Mouse (Mus musculus): ENCODE data around the gene Megf11. TPM values are rescaled to one million over a fixed set of nuclear protein-coding genes. Genes with fewer than 3 reads are reported as not detected.
"Not testable (repeated sequence)": the region's sequence is repeated elsewhere in the genome, so short reads cannot be mapped to it uniquely, and the experiment has no call there.

Gene Megf11
- polyA plus RNA-seq, 1 experiment: not detected

DNA sequence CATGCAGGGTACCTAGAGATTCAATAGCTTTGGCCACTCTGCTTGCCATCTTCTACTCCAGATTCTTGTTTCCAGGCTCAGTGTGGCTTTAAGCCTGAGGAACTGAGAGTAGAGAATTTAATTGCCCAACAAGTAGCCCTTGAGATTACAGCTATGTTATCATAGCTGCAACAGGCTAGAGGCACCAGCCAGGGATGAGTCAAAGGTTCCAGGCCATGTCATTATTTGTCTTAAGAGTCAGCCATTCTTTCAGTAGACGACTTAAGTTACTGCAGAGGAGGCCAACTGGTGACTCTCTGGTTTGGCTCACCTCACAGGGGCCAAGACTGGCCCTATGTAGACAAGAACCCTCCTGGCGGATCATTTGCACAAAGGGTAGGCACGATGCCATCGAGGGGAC, 311.0 kb downstream of the Megf11 start:
- Histone ChIP-seq H3K4me1 (ENCODE audit: control insufficient read depth, insufficient read depth, insufficient read length, low read length) (no peaks in the 10 kb centered on the region), H3K4me3 (ENCODE audit: insufficient read depth, low read depth, low read length) (no peak overlapping the region), H3K27ac (replicated peaks; ENCODE audit: low read depth, low read length) (no peak overlapping the region)

DNA sequence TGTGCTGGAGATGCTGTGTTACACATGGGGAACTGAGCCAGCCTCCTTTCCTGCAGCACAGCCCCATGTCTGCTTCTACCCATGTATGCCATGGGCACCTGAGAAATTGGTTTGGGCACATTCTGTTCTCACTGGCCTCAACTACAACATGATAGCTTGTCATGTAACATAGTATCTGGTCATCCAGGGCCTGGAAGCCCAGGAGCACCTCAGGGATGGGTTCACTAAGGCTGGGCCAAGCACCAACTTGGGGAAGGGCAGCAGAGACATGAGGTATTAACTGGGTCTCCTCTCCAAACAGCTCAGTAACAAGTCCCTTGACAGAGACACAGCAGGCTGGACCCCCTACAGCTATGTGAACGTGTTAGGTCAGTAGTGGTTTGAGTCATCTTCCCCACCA, 311.6 kb downstream of the Megf11 start:
- no peaks in the 10 kb centered on the region for H3K4me1 ChIP-seq (ENCODE audit: control insufficient read depth, insufficient read depth, insufficient read length, low read length)
- no peak overlapping the region for H3K4me3 ChIP-seq (ENCODE audit: insufficient read depth, low read depth, low read length)
- H3K27ac ChIP-seq (replicated peaks; ENCODE audit: low read depth, low read length): no peak overlapping the region

DNA sequence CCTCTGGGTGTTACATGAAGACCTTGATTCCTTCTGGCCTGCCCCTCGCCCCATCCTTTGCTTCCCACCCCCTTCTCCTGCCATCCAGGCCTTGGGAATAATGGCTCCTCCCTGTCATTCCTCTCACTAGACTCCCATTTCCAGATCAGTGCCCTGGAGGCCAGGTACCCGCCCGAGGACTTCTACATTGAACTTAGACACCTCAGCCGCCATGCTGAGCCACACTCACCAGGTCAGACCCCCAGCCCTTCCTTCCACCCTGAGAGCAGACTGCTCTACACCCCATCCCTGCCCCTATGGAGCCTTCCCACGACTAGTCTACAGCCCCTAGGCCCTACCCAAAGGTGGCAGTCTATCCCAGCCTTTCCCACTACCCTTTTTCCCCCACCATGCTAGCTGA, 312.3 kb downstream of the Megf11 start:
- Histone ChIP-seq H3K4me1 (ENCODE audit: control insufficient read depth, insufficient read depth, insufficient read length, low read length) (no peaks in the 10 kb centered on the region), H3K27ac (replicated peaks; ENCODE audit: low read depth, low read length) (no peak overlapping the region), H3K4me3 (ENCODE audit: insufficient read depth, low read depth, low read length) (no peak overlapping the region)

DNA sequence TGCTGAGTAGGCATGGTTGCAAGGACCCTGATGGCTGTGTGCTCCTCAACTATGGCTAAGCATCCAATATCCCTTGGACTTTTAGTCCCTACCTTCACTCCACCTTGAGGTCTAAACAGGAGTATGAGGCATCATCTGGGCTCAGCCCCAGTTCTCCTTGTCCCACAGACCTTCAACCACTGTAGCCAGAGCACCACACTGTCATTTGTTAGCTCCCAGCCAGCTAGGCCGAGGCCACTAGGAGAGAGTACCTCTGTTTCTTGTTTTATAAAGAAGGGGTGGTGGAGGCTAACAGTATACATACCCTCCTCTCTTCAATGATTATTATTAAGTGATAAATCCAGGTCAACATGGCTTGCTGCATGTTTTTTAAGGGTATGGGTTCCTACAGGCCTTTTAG, 313.2 kb downstream of the Megf11 start:
- Histone ChIP-seq H3K4me1 (ENCODE audit: control insufficient read depth, insufficient read depth, insufficient read length, low read length) (peaks cover 2% of the 10 kb centered on the region; the same call in 1 of the 2 replicates), H3K27ac (replicated peaks; ENCODE audit: low read depth, low read length) (no peak overlapping the region), H3K4me3 (ENCODE audit: insufficient read depth, low read depth, low read length) (no peak overlapping the region)

DNA sequence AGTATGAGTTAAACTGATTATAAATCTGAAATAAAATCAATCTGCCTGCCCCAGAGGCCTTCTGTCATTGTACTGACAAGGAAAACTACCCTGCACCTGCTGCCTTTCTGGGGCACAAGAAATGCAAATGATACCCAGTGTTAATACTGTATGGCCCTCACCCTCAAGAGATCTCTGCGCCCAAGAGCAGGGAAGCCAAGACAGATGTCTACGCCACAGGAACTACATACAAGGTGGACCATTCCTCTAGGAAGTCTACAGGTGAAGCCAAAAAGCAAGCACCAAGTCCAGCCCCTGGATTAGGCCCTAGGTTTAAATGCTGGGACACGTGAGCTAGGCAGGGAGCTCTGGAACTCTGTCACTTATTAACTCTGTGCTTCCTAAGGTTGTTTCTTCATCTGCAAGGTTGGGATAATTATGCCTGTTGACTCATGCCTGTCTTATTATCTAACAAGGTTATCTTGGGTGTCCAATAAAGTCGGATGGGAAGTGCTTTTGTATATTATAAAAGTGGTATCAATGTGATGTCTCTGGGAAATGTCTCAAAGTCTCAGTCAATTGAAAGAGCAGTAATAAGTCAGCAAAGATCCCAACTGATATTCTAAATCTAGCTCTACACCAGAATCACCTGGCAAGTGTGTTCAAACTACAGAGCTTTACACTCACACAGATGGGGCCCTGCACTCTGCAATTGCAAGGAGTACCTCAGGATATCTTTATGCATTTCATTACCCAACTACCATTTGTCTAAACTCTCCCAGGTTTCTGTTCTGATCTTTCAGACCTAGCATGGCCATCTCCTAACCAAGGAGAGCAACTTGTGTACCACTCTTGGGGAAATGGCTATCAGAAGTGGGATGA, 315.3 kb downstream of the Megf11 start:
- Histone ChIP-seq H3K27ac (replicated peaks; ENCODE audit: low read depth, low read length) (no peak overlapping the region), H3K4me3 (ENCODE audit: insufficient read depth, low read depth, low read length) (no peak overlapping the region), H3K4me1 (ENCODE audit: control insufficient read depth, insufficient read depth, insufficient read length, low read length) (peaks cover 8% of the 10 kb centered on the region)

DNA sequence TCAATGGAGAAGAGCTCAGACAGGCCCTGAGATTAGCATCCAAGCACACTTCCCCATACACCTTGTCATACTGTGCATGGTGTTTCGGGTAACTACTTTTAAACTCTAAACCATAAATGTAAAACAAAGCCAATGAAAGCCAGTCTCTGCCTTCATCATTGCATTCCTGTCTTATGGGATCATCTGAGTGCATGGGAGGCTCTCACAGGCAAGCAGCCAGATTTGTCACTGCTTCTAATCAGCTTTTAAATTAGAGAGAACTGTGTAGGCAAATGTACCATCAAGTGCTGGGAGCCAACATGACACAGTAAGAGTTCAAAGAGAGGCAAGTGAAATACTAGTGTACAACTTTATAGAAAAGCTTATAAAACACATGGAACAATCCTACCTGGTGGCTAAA, 316.2 kb downstream of the Megf11 start:
- no peak overlapping the region for H3K27ac ChIP-seq (replicated peaks; ENCODE audit: low read depth, low read length)
- peaks cover 8% of the 10 kb centered on the region for H3K4me1 ChIP-seq (ENCODE audit: control insufficient read depth, insufficient read depth, insufficient read length, low read length)
- H3K4me3 ChIP-seq (ENCODE audit: insufficient read depth, low read depth, low read length): no peak overlapping the region

DNA sequence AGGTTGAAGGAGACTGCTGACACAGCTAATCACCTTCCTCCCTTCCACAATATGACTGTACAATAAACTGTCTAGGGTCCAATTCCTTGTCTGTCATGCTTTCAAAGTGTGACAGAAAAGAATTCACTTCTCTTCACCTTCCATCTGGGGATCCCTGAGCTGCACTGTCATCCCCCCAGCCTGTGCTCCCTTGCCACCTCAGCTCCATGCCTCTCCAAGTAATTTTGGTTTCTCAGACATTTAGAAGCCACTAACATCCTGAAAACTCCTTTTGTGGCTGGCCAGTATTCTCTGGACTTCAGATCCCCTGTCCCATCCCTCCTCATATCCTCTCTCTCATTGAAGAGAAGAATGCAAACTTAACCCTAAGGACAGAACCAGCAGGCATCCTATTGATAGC, 317.0 kb downstream of the Megf11 start:
- H3K4me1 ChIP-seq (ENCODE audit: control insufficient read depth, insufficient read depth, insufficient read length, low read length): peaks cover 8% of the 10 kb centered on the region
- H3K4me3 ChIP-seq (ENCODE audit: insufficient read depth, low read depth, low read length): no peak overlapping the region
- H3K27ac ChIP-seq (replicated peaks; ENCODE audit: low read depth, low read length): no peak overlapping the region

DNA sequence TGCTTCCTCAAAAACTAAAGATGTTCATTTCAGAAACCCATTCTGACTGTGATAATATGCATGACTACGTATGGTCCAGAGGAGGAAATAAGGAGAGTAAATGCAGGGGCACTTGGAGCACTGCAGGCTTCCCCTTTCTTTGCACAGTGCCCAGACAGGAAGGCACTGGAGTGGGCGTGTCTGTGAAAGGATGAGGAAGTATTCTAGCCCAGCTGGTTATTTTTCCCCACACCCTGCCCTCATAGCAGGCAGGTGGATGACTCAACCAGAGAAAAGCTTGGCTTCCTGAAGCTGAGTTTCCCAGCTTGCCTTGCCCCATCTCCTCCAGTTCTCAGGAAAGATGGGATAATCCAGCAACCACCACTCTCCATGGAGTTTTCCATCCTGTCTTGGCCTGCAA, 317.5 kb downstream of the Megf11 start:
- H3K27ac ChIP-seq (replicated peaks; ENCODE audit: low read depth, low read length): no peak overlapping the region
- H3K4me3 ChIP-seq (ENCODE audit: insufficient read depth, low read depth, low read length): no peak overlapping the region
- H3K4me1 ChIP-seq (ENCODE audit: control insufficient read depth, insufficient read depth, insufficient read length, low read length): peaks cover 8% of the 10 kb centered on the region

DNA sequence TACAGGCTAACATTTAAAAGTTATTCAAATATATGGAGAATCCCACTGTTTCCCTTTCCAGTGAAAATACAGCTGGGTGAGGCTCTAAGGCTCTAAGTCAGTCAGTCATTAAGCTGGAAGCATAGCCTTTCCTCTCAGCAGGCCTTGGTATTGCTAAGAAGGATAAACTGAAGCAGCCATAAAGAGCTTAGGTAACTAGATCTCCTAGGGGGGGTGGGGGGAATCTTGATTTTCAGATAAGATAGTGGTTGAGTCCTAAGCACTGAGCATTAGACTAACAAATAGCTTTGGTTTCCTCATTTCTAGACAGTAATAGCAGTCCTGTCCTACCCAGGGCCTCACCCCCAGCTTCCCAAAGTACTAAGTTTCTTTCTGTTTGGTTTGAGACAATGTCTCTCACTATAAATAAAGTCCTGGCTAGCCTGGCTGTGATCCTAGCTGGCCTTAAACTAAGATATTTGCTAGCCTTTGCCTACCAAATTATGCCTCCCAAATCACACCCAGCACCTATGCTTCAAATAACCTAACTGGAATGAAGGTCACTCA, 318.1 kb downstream of the Megf11 start:
- no peak overlapping the region for H3K27ac ChIP-seq (replicated peaks; ENCODE audit: low read depth, low read length)
- H3K4me1 ChIP-seq (ENCODE audit: control insufficient read depth, insufficient read depth, insufficient read length, low read length): peaks cover 8% of the 10 kb centered on the region
- H3K4me3 ChIP-seq (ENCODE audit: insufficient read depth, low read depth, low read length): no peak overlapping the region

DNA sequence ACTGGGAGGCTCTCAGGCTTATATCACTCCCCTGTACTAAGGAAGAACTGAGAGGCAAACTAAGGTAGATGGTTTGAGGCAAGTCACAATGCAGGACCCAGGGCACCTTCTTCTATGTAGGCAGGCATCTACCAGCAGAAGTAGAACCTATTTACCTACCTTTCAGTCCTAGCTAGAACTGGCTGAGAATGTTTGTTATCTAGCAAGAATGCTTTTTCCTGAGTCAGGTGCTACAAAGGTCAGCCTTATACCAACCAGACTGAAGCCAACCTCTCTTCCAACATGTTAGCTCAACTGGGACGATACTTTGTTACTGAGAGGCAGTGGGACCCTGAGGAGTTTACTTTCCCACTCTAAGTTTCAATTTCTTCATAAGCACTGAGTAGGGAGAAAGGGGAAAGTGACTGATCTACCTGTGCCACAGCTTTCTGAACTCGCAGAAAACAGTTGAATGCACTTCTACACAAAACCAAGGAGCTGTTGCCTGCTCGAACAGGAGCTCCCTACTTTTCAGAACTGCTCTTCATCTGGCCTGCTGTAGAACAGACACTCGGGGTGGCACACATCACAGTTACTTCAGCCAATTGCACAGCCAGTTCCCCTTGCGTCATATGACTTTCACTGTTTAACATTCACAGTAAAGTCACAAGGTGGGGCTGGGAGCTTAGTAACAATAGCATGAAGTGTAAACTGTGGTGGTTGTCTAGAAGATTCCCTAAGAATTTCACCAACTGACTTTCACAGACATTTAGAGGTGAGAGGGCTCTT, 318.8 kb downstream of the Megf11 start:
- Histone ChIP-seq H3K4me3 (ENCODE audit: insufficient read depth, low read depth, low read length) (no peak overlapping the region), H3K27ac (replicated peaks; ENCODE audit: low read depth, low read length) (no peak overlapping the region), H3K4me1 (ENCODE audit: control insufficient read depth, insufficient read depth, insufficient read length, low read length) (peaks cover 8% of the 10 kb centered on the region)

DNA sequence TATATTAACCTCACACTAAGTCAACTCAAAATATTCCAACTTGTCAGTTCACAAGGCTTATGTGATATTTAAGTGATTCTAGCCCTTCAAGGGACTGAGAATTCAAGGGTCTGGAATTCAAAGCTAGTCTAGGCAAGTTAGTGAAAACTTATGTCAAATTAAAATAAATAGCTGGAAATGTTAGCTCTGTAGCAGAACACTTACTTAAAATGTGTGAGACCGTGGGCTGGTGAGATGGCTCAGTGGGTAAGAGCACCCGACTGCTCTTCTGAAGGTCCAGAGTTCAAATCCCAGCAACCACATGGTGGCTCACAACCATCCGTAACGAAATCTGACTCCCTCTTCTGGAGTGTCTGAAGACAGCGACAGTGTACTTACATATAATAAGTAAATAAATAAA, 324.9 kb downstream of the Megf11 start:
- not testable (repeated sequence) for H3K4me1 ChIP-seq (ENCODE audit: control insufficient read depth, insufficient read depth, insufficient read length, low read length); H3K27ac ChIP-seq (replicated peaks; ENCODE audit: low read depth, low read length); H3K4me3 ChIP-seq (ENCODE audit: insufficient read depth, low read depth, low read length)

DNA sequence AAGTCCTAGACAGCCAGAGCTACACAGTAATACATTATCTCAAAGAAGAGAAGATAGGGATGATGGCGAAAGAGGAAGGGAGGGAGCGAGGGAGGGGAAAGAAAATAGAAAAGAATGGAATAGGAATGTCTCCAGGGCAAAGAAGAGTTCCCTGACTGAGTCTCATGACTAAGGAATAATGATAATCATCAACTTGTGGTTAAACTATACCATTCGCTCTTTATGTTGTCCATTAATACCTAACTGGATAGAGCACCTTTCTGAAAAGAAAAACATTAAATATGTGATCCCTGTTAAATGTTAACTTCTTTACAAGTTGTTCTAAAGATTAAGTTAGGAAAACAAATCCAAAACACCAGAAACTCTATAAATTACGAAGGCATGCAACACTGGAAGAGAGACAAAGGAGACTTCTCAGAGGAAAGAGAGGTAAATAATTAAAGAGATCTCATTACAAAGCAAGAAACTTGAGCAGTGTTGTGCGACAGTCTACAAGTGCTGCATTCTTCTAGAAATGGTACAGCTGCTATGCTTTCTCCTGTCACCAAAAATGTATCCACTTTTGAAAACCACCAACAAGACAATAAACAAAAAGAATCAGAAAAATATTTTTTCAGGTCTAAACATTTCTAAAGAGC, 334.2 kb downstream of the Megf11 start:
- Histone ChIP-seq H3K4me3 (ENCODE audit: insufficient read depth, low read depth, low read length) (no peak overlapping the region), H3K27ac (replicated peaks; ENCODE audit: low read depth, low read length) (no peak overlapping the region), H3K4me1 (ENCODE audit: control insufficient read depth, insufficient read depth, insufficient read length, low read length) (no peaks in the 10 kb centered on the region)

DNA sequence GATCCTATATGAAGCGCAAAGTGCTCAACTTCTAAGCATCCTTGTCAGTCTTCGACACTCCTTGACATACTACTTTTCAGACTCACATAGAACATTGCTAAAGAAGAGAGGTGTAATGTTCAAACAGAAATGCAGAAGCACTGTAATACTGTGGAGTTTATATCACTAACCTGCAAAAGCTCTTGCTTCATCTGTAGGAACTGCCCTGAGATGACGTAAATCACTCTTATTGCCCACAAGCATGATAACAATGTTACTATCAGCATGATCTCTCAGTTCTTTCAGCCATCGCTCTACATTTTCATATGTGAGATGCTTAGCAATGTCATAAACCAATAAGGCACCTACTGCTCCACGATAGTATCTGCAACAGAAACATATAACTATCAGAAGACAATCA, 341.0 kb downstream of the Megf11 start:
- Histone ChIP-seq H3K4me1 (ENCODE audit: control insufficient read depth, insufficient read depth, insufficient read length, low read length) (peaks cover 3% of the 10 kb centered on the region; the same call in 1 of the 2 replicates), H3K4me3 (ENCODE audit: insufficient read depth, low read depth, low read length) (no peak overlapping the region), H3K27ac (replicated peaks; ENCODE audit: low read depth, low read length) (no peak overlapping the region)

DNA sequence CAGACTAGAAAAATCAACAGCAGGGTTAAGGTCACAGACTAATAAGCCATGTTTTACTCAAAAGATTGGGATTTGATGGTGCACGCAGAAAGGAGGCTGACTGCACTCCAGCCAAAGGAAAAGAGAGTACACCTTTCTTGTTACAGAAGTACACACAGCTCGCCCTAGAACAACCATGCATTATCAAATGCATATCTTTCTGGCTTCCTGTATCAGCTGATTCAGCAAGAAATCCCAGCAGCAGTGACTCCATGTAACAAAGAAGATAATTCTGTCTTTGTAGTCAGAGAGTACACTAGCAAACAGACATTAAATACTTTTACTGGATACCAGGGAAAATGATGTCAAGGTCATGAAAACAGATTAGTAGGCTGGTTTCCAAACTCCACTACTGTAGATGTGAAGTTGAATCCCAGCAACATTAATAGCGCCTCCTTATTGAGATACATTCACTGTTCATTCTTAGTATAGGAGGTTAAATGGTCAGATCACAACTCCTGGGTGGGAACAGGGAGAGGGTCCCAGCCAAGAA, 345.7 kb downstream of the Megf11 start:
- Histone ChIP-seq H3K4me3 (ENCODE audit: insufficient read depth, low read depth, low read length) (no peak overlapping the region), H3K4me1 (ENCODE audit: control insufficient read depth, insufficient read depth, insufficient read length, low read length) (peaks cover 5% of the 10 kb centered on the region), H3K27ac (replicated peaks; ENCODE audit: low read depth, low read length) (no peak overlapping the region)

DNA sequence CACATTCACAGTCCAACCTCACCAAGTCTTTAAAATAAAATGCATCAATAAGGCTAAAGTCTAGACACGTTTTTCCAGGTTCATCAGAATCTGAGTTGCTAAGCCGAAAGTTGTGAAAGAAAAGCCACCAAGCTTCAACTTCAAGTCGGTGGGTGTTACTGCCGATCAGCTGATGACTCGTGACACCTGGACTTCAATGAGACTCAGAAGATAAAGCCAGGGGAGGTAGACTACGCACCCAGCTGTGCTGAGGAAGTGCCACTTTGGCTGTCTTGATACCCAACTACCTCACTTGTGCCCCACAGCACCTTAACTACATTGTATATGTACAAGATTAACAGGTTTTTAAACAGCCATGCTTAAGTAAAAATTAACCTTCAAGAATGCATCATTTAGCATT, 348.7 kb downstream of the Megf11 start:
- Histone ChIP-seq H3K4me3 (ENCODE audit: insufficient read depth, low read depth, low read length) (no peak overlapping the region), H3K4me1 (ENCODE audit: control insufficient read depth, insufficient read depth, insufficient read length, low read length) (peaks cover 5% of the 10 kb centered on the region), H3K27ac (replicated peaks; ENCODE audit: low read depth, low read length) (peak overlapping the region; percentile 47; the same call in 1 of the 2 replicates)

Data from brown adipose tissue, adult 24 weeks (tissue).